Mouse (Mus musculus): ENCODE measurements at regions not wholly inside any gene's neighbourhood (a gene's known extent, or its start where the extent isn't known, plus 50 kb on each side); places are given as distances from the start of the nearest gene placed in this dataset.

GRCm38 (mm10) chr8:26854557-26855238, 122.4 kb upstream of the Zfp703 start:
- TF ChIP-seq CTCF (IDR thresholded peaks at IDR 0.05; ENCODE audit: low read depth, low read length), result no peak
- TF ChIP-seq GATA2 (IDR thresholded peaks at IDR 0.05; ENCODE audit: borderline replicate concordance, low read depth, low read length), result no peak
